Comparison of ENCODE assay signal across 8 mouse cellular contexts in genomic region chr13:55727120-55727838, GRCm38 (mm10). TPM values are rescaled to one million over a fixed set of nuclear protein-coding genes. Genes with fewer than 3 reads are reported as not detected.
DNase-seq lines count a peak whose midpoint lies in the region; ATAC-seq lines count a peak whose summit lies in the region.

Gene Pcbd2, plus strand, starts transcription at chr13:55727368.

- under 1% methylated on average over 72 of the region's 73 CpGs for WGBS in heart, embryonic 12.5 days
- WGBS in kidney, embryonic 16.5 days = under 1% methylated on average over 70 of the region's 73 CpGs

- peak; percentile 93 for ATAC-seq in erythroid progenitor cell, adult 5-6 weeks (replicated peaks; ENCODE audit: low FRiP score, poor library complexity, severe bottlenecking)
- ATAC-seq in heart, embryonic 12.5 days (ENCODE audit: insufficient number of reproducible peaks, low FRiP score) = peak; percentile 91
- peak; percentile 94 for ATAC-seq in kidney, embryonic 16.5 days (ENCODE audit: low FRiP score, low TSS enrichment)

- peak within 1 kb of the TSS; percentile 78 for H3K9ac ChIP-seq in heart, embryonic 12.5 days
- H3K9ac ChIP-seq in kidney, embryonic 16.5 days (replicated peaks; ENCODE audit: low read length) = peak within 1 kb of the TSS; percentile 71

- H3K27me3 ChIP-seq in heart, embryonic 12.5 days (replicated peaks) = no peaks in the 10 kb centered on the region
- no peaks in the 10 kb centered on the region for H3K27me3 ChIP-seq in kidney, embryonic 16.5 days (ENCODE audit: insufficient read depth, low read length)

- DNase-seq in CD4-positive, CD25-positive, alpha-beta regulatory T cell, adult 2 months (ENCODE audit: low read depth, low spot score) = peak; percentile 91
- DNase-seq in liver = peak; percentile 92
- peak; percentile 61 to 80 for DNase-seq in monocyte, adult 2 months (ENCODE audit: low read depth in 1 of 2, low spot score in 2 of 2)
- peak; percentile 86 to 89 for DNase-seq in spleen, postnatal 14 days (ENCODE audit: low spot score in 2 of 2)

- H3K36me3 ChIP-seq in heart, embryonic 12.5 days = peaks cover 21% of the 10 kb centered on the region
- peaks cover 10% of the 10 kb centered on the region for H3K36me3 ChIP-seq in kidney, embryonic 16.5 days (ENCODE audit: insufficient read depth, low read length)

- peak within 1 kb of the TSS; percentile 64 for H3K4me2 ChIP-seq in heart, embryonic 12.5 days
- peak within 1 kb of the TSS; percentile 53 for H3K4me2 ChIP-seq in kidney, embryonic 16.5 days (replicated peaks; ENCODE audit: low read depth, low read length)

- peak within 1 kb of the TSS; percentile 83 for H3K27ac ChIP-seq in brown adipose tissue, adult 24 weeks (replicated peaks; ENCODE audit: low read depth, low read length)
- peak within 1 kb of the TSS; percentile 91 for H3K27ac ChIP-seq in heart, embryonic 12.5 days (ENCODE audit: poor library complexity, severe bottlenecking)
- peak within 1 kb of the TSS; percentile 96 for H3K27ac ChIP-seq in kidney, embryonic 16.5 days (ENCODE audit: low read length)

- no peaks in the 10 kb centered on the region for H3K4me1 ChIP-seq in brown adipose tissue, adult 24 weeks (ENCODE audit: control insufficient read depth, insufficient read depth, insufficient read length, low read length)
- H3K4me1 ChIP-seq in heart, embryonic 12.5 days (replicated peaks) = no peaks in the 10 kb centered on the region
- H3K4me1 ChIP-seq in kidney, embryonic 16.5 days (ENCODE audit: insufficient read depth, low read length) = no peaks in the 10 kb centered on the region

- H3K4me3 ChIP-seq in brown adipose tissue, adult 24 weeks (ENCODE audit: insufficient read depth, low read depth, low read length) = peak within 1 kb of the TSS; percentile 88
- peak within 1 kb of the TSS; percentile 61 for H3K4me3 ChIP-seq in heart, embryonic 12.5 days
- H3K4me3 ChIP-seq in kidney, embryonic 16.5 days (ENCODE audit: low read length) = peak within 1 kb of the TSS; percentile 56

- H3K9me3 ChIP-seq in heart, embryonic 12.5 days (replicated peaks) = no peaks in the 10 kb centered on the region
- H3K9me3 ChIP-seq in kidney, embryonic 16.5 days (ENCODE audit: low read length) = no peaks in the 10 kb centered on the region

RNA-seq across cellular contexts. Expression of gene Pcbd2, which starts in this region (rescaled TPM):
- 80.7 and 86.3 TPM in 2 replicates for polyA plus RNA-seq in brown adipose tissue, adult 24 weeks (2012; ENCODE audit: insufficient read depth, insufficient read length, missing spikeins)
- 16.6 and 49.0 TPM in 2 replicates for total RNA-seq in erythroid progenitor cell, adult 5-6 weeks (2015; ENCODE audit: low replicate concordance)
- total RNA-seq in erythroid progenitor cell, adult 5-6 weeks (2017; ENCODE audit: low replicate concordance) = 2.1 and 22.8 TPM in 2 replicates
- polyA plus RNA-seq in heart, embryonic 12.5 days (2016; fragmentation: Nextera tagmentation; extraction: Ambion mirVana) = 60.3 and 60.8 TPM in 2 replicates
- 52.5 and 52.7 TPM in 2 replicates for polyA plus RNA-seq in kidney, embryonic 16.5 days (2015; fragmentation: Nextera tagmentation; extraction: Ambion mirVana)

Comparison
In these comparisons a context has a peak if more than half of its experiments do, and no peak if none do; other contexts are left out.
1. Peak in every context shown above with its lines: DNase-seq, ATAC-seq, H3K4me3 ChIP-seq and H3K27ac ChIP-seq.